Mouse (Mus musculus) 3T3-L1 (cell line): ENCODE measurements around the gene Olfr895.

Experiments used
- DNase-seq: peaks from one replicate; pipeline ENCODE4 v3.0.0-alpha.2; 2015; ENCODE audit warnings: low read depth, low spot score

Gene Olfr895

DNA sequence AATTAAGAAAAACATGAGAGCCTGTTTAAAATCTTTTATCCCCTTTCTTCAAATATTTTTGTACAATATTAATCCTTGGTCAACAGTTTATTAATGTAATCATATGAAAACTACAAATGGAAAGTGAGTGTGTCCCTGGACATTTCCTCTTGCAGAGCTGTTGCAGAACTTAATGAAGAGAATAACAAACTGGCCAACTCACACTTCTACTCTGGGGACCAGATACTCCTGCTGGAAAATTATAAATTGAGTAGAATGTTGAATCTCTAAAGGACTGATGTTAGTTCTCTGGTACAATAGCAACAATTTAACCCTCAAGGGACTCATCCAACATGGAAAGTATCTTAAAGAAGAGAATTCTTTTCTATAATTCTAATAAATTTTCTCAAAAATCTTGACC is at the start of gene Olfr895:
TSS of gene Olfr895 (plus strand) at position 301 of the 400 bp plus-strand sequence.
- DNase-seq = no peak

- DNase-seq = no peak
Measured at GRCm38 (mm10) chr9:38252474-38252873, 15.2 kb upstream of the Olfr895 start, which contains the start of gene Olfr143. Olfr143 (plus strand) TSS chr9:38252774.

DNA sequence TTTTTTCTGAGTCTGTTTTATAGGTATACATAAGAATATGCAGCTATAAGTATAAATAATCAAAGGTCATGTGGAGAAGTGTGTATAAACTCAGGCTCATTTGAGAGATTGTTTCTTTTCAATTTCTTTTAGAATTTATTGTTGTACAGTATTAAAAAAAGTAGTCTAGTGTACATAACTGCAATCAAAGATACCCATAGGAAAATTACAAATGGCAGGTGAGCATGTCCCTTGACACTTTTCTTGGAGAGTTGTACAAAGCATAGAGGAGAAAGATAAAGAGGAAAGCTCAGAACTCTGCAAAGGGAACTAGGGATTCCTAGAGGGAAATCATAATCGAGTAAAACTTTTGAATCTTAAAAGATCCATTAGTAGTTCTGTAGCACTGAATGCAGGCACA is 23.2 kb downstream of the Olfr895 start, which contains the start of gene Olfr896-ps1:
TSS of gene Olfr896-ps1 (plus strand) at position 301 of the 400 bp plus-strand sequence.
- DNase-seq = no peak
